Mouse (Mus musculus): ENCODE measurements at regions not wholly inside any gene's neighbourhood (a gene's known extent, or its start where the extent isn't known, plus 50 kb on each side); places are given as distances from the start of the nearest gene placed in this dataset.
"Not testable (repeated sequence)": the region's sequence is repeated elsewhere in the genome, so short reads cannot be mapped to it uniquely, and the experiment has no call there.

GRCm38 (mm10) chr1:35862661-35863060 is 205.5 kb upstream of the Hs6st1 start:
- DNase-seq (ENCODE audit: low spot score in 2 of 2), result no peak

DNA sequence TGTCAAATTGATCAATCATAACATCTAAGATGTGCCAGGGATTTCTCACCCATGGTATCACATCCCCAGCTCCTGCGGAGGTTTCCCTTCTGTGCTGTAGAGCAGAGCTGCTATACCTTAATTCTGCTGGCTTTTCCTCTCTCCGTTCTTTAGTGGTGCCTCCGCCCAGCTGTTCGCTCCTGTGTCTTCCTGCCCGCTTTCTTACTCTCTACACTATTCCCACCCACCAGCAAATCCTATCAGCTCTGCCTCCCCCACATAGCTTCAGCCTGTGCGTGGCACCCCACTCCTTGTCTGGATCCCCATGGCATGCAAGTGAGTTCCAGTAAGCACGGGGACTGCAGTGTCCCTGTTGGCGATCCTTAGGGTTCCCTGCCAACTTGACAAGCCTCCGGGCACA is 204.0 kb upstream of the Hs6st1 start:
- no peak for DNase-seq (ENCODE audit: low spot score in 2 of 2)

GRCm38 (mm10) chr1:35865263-35865662 is 202.9 kb upstream of the Hs6st1 start:
- DNase-seq (ENCODE audit: low spot score in 2 of 2), result no peak

DNA sequence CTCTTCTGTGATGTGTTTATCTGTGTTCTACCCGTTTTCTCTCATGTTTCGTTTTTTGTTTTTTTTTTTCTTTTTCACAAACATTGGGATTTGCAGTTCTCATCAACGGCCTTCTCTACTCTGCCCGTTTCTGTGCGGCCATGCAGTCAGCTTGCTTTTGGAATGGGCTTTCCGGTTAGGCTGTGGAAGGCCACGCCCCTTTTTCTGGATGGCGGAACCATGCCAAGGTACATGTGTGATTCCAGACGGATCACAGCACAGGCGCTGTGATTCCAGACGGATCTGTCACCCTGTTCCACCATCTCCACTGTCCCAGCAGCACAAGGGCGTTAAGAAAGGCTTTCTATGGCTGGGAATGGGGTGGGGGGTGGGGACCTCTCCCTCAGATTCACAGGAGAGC is 201.6 kb upstream of the Hs6st1 start:
- no peak for DNase-seq (ENCODE audit: low spot score in 2 of 2)

DNA sequence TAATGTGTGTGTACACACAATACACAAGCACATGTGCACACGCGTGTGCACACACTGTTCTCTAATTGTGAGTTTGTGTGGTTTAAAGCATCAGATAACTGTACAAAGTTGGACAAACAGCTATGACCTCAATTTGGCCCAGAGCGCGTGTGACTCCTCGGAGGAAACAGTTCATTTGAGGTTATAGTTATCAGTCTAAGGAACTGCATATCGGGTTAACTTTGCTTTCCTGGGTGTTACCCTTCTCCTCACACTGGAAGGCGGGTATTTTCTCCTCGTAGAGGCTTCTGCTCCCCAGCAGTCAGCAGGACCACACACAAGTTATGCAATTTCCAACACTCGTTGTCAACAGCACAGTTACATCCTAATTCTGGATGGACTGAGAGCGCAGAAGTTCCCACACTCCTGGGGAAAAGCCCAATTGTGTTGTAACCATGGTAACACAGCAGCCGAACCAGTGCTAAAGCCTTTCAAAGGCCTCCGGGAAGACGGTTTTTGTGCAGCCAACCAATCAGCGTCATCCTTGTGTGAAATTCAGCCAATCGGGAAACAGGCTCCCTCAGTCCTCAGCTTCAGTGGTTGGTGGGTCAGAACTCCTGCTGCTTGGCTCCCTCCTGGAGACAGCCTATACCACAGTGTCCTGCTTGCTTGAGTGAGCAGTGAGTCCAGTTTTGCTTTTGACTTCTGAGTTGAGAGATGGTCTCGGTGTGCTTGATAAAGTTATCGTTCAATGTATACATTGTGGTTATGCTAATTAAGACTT is 198.6 kb upstream of the Hs6st1 start:
- DNase-seq (ENCODE audit: low spot score in 2 of 2), result no peak

DNA sequence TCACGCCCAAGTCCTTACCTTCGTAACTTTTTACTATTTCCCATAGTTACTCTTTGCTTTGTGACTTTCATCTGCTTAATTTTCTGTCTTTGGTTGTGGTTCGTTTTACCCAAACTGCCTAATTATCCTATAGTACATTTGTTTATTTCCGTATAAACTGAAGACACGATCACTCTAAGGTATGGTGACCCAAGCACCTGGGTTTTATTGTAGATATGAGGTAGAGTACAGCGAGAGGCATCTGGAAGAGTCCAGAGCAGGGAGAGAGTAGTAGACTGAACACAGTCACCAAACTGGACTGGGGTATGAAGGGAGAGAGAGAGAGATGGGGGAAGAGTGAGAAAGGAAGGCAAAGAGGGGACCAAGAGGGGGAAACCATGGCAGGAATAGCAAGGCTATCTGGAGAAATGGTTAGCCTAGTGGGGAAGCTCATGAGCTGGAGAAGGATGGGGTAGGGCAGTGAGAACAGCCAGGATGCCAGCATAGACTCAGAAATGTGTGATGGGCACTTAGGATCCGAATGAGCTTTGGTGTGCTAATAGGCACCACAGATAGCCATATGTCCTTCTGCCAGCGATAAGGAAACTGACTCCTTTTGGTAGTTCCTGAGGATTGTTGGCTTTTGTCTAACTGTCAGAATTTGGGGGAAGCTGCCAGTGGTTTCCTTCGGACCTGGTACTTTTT is 197.9 kb upstream of the Hs6st1 start:
- no peak for DNase-seq (ENCODE audit: low spot score in 2 of 2)

DNA sequence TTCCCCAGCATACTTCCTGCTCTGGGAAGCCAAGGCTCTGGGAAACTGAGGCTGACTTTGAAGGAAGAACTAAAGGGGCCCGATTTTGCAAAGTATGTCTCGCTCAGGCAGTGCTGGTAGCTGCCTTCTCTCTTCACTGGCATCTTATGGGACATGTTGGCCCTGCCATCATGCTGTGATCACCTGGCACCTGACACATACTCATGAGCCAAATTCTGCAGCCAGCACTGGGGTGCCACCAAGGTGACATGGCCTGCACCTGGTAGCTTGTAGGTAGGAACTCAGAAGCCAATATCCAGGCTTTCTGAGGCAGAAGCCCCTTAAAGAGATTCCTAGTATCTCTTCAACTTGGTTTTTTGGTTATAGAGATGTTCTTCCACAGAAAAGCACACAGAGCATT is 195.2 kb upstream of the Hs6st1 start:
- no peak for DNase-seq (ENCODE audit: low spot score in 2 of 2)

DNA sequence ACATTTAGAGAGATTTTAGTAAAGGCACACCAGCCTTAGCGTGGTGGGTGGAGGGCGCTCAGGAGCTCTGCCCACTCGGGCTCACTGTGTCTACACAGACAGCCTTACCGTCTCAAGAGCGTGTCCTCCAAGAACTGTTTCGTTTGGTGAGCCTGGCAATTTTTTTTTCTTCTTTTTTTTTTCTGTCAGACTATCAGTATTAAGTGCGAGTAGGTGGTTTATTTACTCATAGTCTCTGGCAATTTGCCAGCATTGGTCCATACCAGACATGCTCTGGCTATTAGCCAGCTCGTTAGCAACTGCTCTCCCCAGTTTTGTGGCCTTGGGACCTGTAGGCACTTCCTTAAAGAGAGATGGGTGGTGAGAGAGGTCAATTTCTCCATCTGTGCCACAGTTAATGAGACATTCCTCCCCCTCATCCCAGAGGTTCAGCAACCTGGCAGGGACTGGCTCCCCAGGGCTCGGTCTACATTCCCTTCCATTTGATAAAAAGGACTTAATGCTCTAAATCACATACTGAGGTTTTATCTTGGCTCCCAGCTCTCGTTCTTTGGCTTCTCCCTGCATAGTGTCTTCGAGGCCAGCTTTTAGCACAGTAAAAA is 192.9 kb upstream of the Hs6st1 start:
- no peak for DNase-seq (ENCODE audit: low spot score in 2 of 2)

GRCm38 (mm10) chr1:35878426-35878825 is 189.8 kb upstream of the Hs6st1 start:
- no peak for DNase-seq (ENCODE audit: low spot score in 2 of 2)

DNA sequence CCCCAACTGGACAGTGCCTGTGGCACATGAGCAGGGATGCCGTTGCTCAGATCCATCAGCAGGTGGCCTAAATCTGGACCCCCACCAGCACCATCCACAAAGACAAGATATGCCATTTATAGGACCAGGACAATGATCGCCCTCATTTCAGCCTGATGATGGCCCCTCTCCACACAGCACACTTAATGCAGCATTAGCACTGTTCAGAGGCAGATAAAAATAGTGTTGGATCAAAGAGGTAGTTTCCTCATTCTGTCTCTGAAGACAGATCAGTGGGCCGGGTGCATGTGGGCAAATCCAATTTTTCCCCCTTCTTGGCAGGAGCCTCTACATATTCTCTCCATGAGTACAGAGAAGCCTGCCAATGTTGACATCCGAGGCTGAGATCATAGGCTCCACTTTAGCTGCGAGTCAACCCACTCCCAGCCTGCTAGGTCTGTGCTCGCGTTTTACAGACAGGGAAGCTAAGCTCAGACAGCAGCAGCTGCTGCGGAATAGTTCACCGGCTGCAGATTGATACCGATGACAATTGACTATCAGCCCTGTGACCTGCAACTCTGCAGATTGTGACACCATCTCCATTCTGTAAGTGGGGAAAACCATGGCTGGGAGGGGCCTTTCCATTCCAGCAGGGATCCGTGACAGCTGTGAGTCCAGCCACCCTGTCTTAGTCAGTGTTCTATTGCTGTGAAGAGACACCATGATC is 188.7 kb upstream of the Hs6st1 start:
- DNase-seq (ENCODE audit: low spot score in 2 of 2), result no peak

DNA sequence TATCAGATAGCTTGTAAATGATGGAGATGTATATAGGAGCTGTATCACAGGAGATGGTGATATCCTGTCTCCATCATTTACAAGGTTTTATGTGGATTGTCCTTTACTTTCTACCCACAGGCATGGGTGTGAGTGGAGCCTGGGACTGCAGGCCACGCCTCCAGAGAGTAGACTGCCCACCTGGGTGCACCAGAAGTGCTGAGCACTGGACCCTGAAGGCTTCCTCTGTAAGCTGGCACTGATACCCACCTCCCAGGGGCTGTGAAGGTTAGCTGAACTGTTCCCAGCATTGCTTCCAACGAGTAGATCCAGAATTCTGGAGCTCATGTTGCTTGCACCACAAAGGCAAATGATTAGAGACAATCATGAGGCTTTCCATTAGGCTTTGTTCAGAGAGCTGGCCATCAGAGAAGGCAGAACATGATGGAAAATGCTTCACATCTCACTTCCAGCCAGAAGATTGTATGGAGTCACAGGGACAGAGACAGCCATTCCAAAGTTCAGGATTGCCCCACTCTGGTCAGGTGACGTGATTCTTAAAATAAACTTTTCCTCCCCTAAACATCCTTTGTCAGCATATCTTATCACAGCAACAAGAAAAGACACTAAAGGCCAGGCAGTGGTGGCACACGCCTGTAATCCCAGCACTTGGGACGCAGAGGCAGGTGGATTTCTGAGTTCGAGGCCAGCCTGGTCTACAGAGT is 187.5 kb upstream of the Hs6st1 start:
- DNase-seq (ENCODE audit: low spot score in 2 of 2), result no peak

- no peak for DNase-seq (ENCODE audit: low spot score in 2 of 2)
Measured at GRCm38 (mm10) chr1:35881521-35881920, 186.7 kb upstream of the Hs6st1 start.

DNA sequence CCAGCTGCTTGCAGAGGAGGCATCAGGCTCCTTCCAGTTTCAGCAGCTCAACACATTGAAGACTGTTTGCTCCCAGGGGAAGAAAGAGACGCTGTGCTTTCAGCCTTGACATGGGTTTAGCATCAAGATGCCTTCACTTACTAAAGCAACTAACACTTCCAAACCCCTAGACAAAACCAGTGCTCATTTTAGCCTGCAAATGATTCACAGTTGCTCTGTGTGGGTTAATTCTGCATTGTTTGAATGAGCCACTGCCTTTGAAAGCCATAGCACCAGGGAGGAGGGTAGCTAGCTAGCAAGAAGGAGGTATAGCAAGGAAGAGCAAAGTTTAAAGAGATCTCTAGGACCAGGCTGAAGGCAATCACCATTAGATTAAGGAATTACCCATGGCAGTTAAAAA is 186.1 kb upstream of the Hs6st1 start:
- no peak for DNase-seq (ENCODE audit: low spot score in 2 of 2)

GRCm38 (mm10) chr1:35889731-35890499 is 178.3 kb upstream of the Hs6st1 start:
- DNase-seq (ENCODE audit: low spot score in 2 of 2), result no peak

- no peak for DNase-seq (ENCODE audit: low spot score in 2 of 2)
Measured at GRCm38 (mm10) chr1:35890500-35890900, 177.7 kb upstream of the Hs6st1 start.

DNA sequence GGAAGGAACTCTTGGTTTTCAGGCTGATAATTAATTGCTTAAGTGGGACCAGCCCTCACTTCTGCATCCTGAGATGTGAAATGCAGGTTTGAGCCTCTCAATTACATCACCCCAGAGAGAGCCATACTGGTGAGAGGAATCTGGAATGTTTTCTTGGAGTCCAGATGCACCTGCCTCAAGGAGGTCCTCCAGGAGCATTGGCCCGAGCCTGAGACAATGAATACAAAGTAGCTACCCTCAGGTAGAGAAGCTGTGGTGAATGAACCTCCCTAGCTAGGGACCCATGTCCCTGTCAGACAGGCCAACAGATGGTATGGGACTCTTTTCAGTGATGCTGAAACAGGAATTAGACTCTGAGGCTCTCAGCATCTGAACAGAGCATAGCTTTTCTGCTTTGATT is 168.7 kb upstream of the Hs6st1 start:
- no peak for DNase-seq (ENCODE audit: low spot score in 2 of 2)

DNA sequence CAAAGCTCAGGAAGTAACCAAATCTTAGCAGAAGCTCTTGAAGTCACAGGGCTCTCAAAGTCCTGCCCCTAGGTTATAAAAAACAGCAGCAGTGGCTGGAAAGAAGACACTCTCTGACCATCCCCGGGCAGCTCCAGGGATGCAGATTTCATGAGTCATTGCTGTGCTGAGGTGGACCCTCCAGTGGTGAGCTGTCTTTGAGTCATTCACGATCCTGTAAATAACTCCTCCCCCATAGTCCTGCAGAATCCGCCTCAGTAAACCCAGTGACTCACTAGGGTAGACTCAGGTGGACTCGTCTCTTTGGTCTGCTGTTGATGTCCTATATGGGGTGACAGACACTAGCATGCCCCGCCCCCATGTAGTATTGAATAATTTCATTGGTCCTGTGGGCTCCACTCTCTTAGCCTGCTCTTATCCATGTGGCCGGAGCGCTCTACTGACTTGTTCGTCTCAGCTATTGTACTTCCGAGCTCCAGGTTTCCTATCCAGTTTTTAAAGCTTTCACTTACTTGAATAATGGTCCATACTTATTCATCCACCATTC is 164.1 kb upstream of the Hs6st1 start:
- no peak for DNase-seq (ENCODE audit: low spot score in 2 of 2)

- DNase-seq (ENCODE audit: low spot score in 2 of 2), result no peak
Measured at GRCm38 (mm10) chr1:35913551-35913950, 154.6 kb upstream of the Hs6st1 start.

DNA sequence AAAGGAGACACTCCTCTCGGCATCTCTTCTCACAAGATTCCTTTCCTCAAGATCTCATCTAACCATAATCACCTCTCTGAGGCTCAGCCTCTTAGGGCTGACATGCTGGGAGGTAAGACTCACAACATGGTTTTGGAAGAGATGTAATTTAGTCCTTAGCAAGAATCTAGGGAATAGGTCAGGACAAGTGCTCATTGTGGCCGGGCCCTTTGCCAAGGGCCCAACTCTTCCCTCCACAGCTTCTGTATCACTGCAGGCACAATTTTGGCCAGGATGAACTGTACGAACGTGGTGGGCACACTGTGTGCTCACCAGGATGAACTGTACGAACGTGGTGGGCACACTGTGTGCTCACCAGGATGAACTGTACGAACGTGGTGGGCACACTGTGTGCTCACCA is 154.0 kb upstream of the Hs6st1 start:
- not testable (repeated sequence) for DNase-seq (ENCODE audit: low spot score in 2 of 2)

- DNase-seq (ENCODE audit: low spot score in 2 of 2), result no peak
Measured at GRCm38 (mm10) chr1:35915526-35915925, 152.7 kb upstream of the Hs6st1 start.
